Mouse (Mus musculus) heart, adult 2 months (tissue): Measurements from ENCODE around the gene Ces2b. TPM values are rescaled to one million over a fixed set of nuclear protein-coding genes. Genes with fewer than 3 reads are reported as not detected.

ENCODE experiments used
- DNase-seq, 2 experiments: peaks; one replicate each; pipeline ENCODE4 v3.0.0; 2021
- H3K27ac ChIP-seq: fragments of 200-600 bp; 2 replicates; pipeline ENCODE4 v1.8.1; 2022
- H3K27me3 ChIP-seq: fragments of 200-500 bp; 2 replicates; pipeline ENCODE4 v1.6.1; 2012; ENCODE audit warnings: mild to moderate bottlenecking, low read length, inconsistent platforms, mixed read lengths; ENCODE audit not compliant: control insufficient read depth, insufficient read depth
- H3K36me3 ChIP-seq: fragments of 200-500 bp; 2 replicates; pipeline ENCODE4 v1.6.1; 2012; ENCODE audit warnings: low read length, inconsistent platforms; ENCODE audit not compliant: control insufficient read depth, insufficient read depth
- H3K4me1 ChIP-seq: fragments of 200-500 bp; 2 replicates; pipeline ENCODE4 v1.6.1; 2011; ENCODE audit warnings: low read length; ENCODE audit not compliant: control insufficient read depth, insufficient read depth
- H3K4me3 ChIP-seq: fragments of 200-600 bp; 2 replicates; pipeline ENCODE4 v1.8.1; 2022
- H3K79me2 ChIP-seq: fragments of 200-500 bp; replicated peaks from 2 replicates; pipeline ENCODE4 v1.6.1; 2012; ENCODE audit warnings: mild to moderate bottlenecking, inconsistent platforms, low read length, moderate library complexity, mixed read lengths; ENCODE audit not compliant: control insufficient read depth, insufficient read depth
- H3K9ac ChIP-seq: fragments of 200-500 bp; 2 replicates; pipeline ENCODE4 v1.6.1; 2012; ENCODE audit warnings: low read depth, mild to moderate bottlenecking, control low read depth, inconsistent platforms, low read length, mixed read lengths
- CTCF ChIP-seq: fragments of 200-600 bp; IDR thresholded peaks from 2 replicates; pipeline ENCODE4 v1.8.1; 2022; ENCODE audit warnings: antibody characterized with exemption, mild to moderate bottlenecking, moderate library complexity
- EP300 ChIP-seq: fragments of 200-500 bp; IDR thresholded peaks from 2 replicates; pipeline ENCODE4 v1.6.1; 2011; ENCODE audit warnings: low read depth, low read length, control low read depth; ENCODE audit not compliant: insufficient read depth
- POLR2A ChIP-seq: fragments of 200-500 bp; IDR thresholded peaks from 2 replicates; pipeline ENCODE4 v1.6.1; 2011; ENCODE audit warnings: mild to moderate bottlenecking, low read depth, low read length, control low read depth; ENCODE audit not compliant: insufficient read depth
- WGBS: fragments of 180-500 bp; shearing (Covaris S2); methylation state at CpG from one replicate; pipeline ENCODE4 v1.1.7; 2018; 5-methylcytosine and 5-hydroxymethylcytosine counted together
- intact Hi-C: fragments of 180-260 bp; cut with DNase I; formaldehyde crosslinking; loops from one replicate; pipeline ENCODE4 v1.15.1; 2025
- polyA plus RNA-seq: library from polyadenylated mRNA; depleted of rRNA; stranded (reverse); fragments of >200 nt; gene quantifications from 2 replicates; pipeline ENCODE4 v1.2.3, GENCODE M21; 2012
- total RNA-seq, 2 experiments: library from RNA; stranded (reverse); gene quantifications; 2 replicates each; pipeline ENCODE4 v1.2.3; 2021

Ces2b gene
- total and polyA plus RNA-seq, 3 experiments, result 0.06 to 0.32 (median 0.16) TPM

DNA sequence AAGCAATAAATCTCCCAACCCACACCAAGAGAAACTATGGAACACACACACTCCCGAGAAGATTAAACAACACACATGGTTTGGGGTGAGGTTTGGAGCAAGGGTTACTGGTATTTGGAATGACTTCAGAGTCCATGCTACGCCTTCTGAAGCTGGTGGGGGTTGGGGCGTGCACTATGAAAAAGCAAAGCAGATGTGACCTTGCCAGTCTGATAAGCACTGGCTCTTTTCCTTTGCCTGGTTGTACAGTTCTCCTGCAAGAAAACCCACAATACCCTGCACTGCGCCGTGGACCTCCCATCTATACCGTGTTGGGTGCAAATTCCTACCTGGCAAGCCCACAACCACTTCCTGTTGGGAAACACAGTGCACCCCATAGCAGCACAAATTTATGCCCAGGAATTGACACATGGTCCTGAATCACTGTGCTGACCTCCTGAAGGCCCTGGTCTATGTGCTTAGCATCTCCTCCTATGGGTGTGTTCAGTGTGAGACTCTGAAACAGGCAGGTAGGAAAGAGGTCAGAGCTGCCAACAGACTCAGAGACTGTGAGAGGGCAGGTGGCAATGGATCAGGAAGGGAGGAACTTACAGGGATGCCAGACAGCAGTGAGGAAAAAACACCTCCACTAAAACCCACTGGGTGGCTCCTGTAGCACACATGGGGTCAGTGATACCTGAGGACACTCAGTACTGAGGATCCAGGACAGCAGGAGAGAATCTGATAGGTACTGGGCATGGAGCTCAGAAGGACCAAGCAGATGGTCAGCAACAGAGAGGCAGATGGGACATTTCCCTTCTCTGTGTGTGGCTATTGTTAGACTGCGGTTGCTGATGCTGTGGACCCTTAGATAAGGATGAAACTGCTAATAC lies 22.6 kb upstream of the Ces2b start:
- Histone ChIP-seq H3K4me1 (no peaks in the 10 kb centered on the region), H3K36me3 (no peaks in the 10 kb centered on the region), H3K27me3 (no peaks in the 10 kb centered on the region), H3K27ac (no peak overlapping the region), H3K4me3 (no peak overlapping the region), H3K9ac (no peak overlapping the region), H3K79me2 (no peaks in the 10 kb centered on the region)
- no peak for DNase-seq
- no peak for TF ChIP-seq EP300
- no peak for TF ChIP-seq CTCF
- no peak for TF ChIP-seq POLR2A
- WGBS, result 70% methylated on average over 7 of the region's 7 CpGs
- intact Hi-C loops, result no loop called here

DNA sequence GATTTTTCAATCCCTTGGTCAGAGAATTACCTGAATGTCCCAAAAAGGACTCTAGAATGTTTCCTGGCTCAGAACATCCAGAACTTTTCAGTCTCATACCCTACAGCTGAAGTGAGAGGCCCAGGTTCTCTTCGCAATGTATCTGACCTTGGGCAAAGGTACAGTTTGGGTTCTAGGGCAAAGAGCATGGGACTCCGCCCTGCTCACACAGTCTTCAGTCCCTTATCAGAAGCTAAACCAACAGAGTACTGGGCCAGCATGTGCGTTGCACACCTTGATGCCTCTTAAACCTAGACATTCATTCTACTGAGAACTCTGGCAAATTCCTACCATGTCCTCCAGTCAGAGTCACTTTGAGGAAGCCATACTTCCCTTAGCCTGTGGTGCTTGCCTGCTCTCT lies 21.9 kb upstream of the Ces2b start:
- TF ChIP-seq EP300, result no peak
- TF ChIP-seq POLR2A, result no peak
- TF ChIP-seq CTCF, result no peak
- intact Hi-C loops, result no loop called here
- 87% methylated on average over 3 of the region's 3 CpGs for whole genome bisulfite sequencing

DNA sequence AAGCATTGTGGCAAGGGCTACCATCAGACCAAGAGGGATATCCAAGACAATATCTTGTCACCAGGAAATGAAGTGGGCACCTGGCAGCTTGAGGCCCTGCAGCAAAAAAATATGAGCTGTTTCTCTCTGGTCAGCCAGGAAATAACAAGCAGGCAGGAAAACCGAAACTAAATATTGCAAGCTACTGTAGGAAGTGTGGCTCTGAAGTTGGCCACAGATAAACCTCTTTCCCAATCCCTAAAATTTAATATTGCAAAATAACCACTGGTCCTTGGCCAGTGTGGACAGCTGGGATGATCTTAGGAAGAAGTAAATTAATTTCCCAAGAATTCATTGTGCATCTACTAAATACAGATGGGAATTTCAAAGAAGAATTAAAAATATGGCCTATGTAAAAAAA lies 4.5 kb upstream of the Ces2b start:
- Histone ChIP-seq H3K9ac (no peak overlapping the region), H3K4me1 (no peaks in the 10 kb centered on the region), H3K36me3 (no peaks in the 10 kb centered on the region), H3K79me2 (no peaks in the 10 kb centered on the region), H3K27me3 (no peaks in the 10 kb centered on the region), H3K27ac (no peak overlapping the region), H3K4me3 (no peak overlapping the region)
- intact Hi-C loops, result no loop called here
- DNase-seq, result no peak
- WGBS, result 39% methylated on average over 1 of the region's 1 CpGs
- TF ChIP-seq CTCF, result no peak
- TF ChIP-seq EP300, result no peak
- TF ChIP-seq POLR2A, result no peak

More for the DNA sequence above, 21.9 kb upstream of the Ces2b start:
- Histone ChIP-seq H3K27ac (no peak overlapping the region), H3K79me2 (no peaks in the 10 kb centered on the region), H3K9ac (no peak overlapping the region), H3K27me3 (no peaks in the 10 kb centered on the region), H3K4me1 (no peaks in the 10 kb centered on the region), H3K4me3 (no peak overlapping the region), H3K36me3 (no peaks in the 10 kb centered on the region)
- no peak for DNase-seq

GRCm38 (mm10) chr8:104828221-104828620 lies 3.2 kb upstream of the Ces2b start:
- H3K27me3 ChIP-seq, result no peaks in the 10 kb centered on the region
- intact Hi-C loops, result no loop called here
- H3K4me1 ChIP-seq, result no peaks in the 10 kb centered on the region
- WGBS, result 68% methylated on average over 3 of the region's 3 CpGs
- H3K4me3 ChIP-seq, result no peak overlapping the region
- no peaks in the 10 kb centered on the region for H3K36me3 ChIP-seq
- TF ChIP-seq EP300 (no peak), CTCF (no peak), POLR2A (no peak)
- H3K79me2 ChIP-seq, result no peaks in the 10 kb centered on the region
- no peak overlapping the region for H3K9ac ChIP-seq
- DNase-seq, result no peak
- H3K27ac ChIP-seq, result no peak overlapping the region

DNA sequence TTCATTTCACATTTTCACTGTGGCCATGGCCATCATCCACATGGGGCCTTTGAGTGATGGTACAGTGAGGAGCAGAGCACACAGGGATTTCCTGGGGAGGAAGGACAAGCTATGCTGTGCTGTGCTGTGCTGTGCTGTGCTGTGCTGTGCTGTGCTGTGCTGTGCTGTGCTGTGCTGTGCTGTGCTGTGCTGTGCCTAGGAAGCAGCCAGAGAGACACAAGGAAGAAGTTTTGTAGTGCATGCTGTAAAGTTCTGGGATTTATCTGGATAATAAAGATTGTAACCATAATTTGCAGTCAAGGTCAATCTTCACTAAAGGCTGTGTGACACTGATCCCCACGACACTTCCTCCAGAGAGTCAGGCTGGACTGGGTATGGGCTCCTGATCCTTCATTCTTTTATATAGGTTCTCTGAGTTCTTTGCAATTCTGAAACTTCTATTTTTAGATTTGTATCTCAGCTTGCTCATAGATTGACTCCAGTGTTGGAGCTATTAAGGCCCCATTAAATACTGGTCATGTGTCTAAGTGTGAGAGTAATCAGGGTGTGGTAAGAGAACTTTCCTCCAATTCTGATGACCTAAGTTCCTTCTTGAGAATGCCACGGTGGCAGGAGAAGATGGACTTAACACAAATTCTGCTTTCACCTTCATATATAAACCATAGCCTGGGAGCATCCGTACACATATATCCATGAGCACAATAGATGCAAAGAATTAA lies 10.1 kb downstream of the Ces2b start:
- H3K79me2 ChIP-seq, result no peaks in the 10 kb centered on the region
- no peak for TF ChIP-seq POLR2A
- TF ChIP-seq CTCF, result no peak
- TF ChIP-seq EP300, result no peak
- WGBS, result 75% methylated on average over 3 of the region's 3 CpGs

DNA sequence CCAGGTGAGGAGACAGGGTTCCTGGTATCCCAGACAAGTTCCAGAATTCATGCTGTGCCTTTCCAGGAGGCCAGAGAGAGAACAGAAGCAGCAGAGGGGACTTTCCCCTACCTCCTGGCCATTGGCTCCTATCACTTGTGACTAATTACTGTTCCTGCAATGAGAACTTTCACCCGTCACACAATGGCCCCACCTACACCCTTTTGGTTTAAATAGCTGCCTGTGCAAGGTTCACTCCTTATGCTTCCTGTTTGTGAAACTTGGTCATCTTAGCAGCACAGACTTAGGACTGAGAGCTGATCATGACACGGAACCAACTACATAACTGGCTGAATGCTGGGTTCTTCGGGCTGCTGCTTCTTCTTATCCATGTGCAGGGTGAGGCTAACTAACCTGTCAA lies 15.5 kb downstream of the Ces2b start, which contains the start of gene Ces2c:
TSS of gene Ces2c (plus strand) at position 238 of the 400 bp plus-strand sequence.
- WGBS, result 72% methylated on average over 3 of the region's 3 CpGs
- no peaks in the 10 kb centered on the region for H3K36me3 ChIP-seq
- no peak within 1 kb of the TSS for H3K4me3 ChIP-seq
- intact Hi-C loops, result no loop called here
- no peak for DNase-seq
- no peak within 1 kb of the TSS for H3K27ac ChIP-seq
- TF ChIP-seq CTCF, result no peak
- no peak for TF ChIP-seq EP300
- no peak for TF ChIP-seq POLR2A
- no peak within 1 kb of the TSS for H3K9ac ChIP-seq
- H3K27me3 ChIP-seq, result no peaks in the 10 kb centered on the region
- no peaks in the 10 kb centered on the region for H3K79me2 ChIP-seq
- no peaks in the 10 kb centered on the region for H3K4me1 ChIP-seq

More for the DNA sequence above, 10.1 kb downstream of the Ces2b start:
- intact Hi-C loops, result no loop called here
- DNase-seq, result no peak
- H3K27ac ChIP-seq, result no peak overlapping the region
- H3K36me3 ChIP-seq, result no peaks in the 10 kb centered on the region
- no peak overlapping the region for H3K9ac ChIP-seq
- no peaks in the 10 kb centered on the region for H3K27me3 ChIP-seq
- no peaks in the 10 kb centered on the region for H3K4me1 ChIP-seq
- no peak overlapping the region for H3K4me3 ChIP-seq
